Mouse (Mus musculus) embryonic facial prominence, embryonic 13.5 days (tissue): ENCODE measurements at regions not wholly inside any gene's neighbourhood (a gene's known extent, or its start where the extent isn't known, plus 50 kb on each side); places are given as distances from the start of the nearest gene placed in this dataset.

Experiments
- ATAC-seq: fragments of 200-750 bp; cut with Nextera tagmentation; 2 replicates; pipeline ENCODE4 v1.8.0; 2017; ENCODE audit warnings: low read depth; ENCODE audit not compliant: insufficient number of reproducible peaks, insufficient read depth, low FRiP score, low TSS enrichment
- H3K27ac ChIP-seq: fragments of 300-500 bp; sonication (generic); 2 replicates; pipeline ENCODE4 v1.5.1; 2015; ENCODE audit warnings: moderate library complexity, mild to moderate bottlenecking, inconsistent platforms
- H3K27me3 ChIP-seq: fragments of 300-500 bp; sonication (generic); 2 replicates; pipeline ENCODE4 v1.6.1; 2015; ENCODE audit warnings: mild to moderate bottlenecking, inconsistent platforms
- H3K36me3 ChIP-seq: fragments of 300-500 bp; sonication (generic); 2 replicates; pipeline ENCODE4 v1.6.1; 2015; ENCODE audit warnings: mild to moderate bottlenecking, inconsistent platforms
- H3K4me1 ChIP-seq: fragments of 300-500 bp; sonication (generic); 2 replicates; pipeline ENCODE4 v1.6.1; 2015; ENCODE audit warnings: inconsistent platforms
- H3K4me2 ChIP-seq: fragments of 300-500 bp; sonication (generic); 2 replicates; pipeline ENCODE4 v1.6.1; 2015; ENCODE audit warnings: moderate library complexity, mild to moderate bottlenecking, inconsistent platforms
- H3K4me3 ChIP-seq: fragments of 300-500 bp; sonication (generic); 2 replicates; pipeline ENCODE4 v1.5.1; 2015; ENCODE audit warnings: mild to moderate bottlenecking, inconsistent platforms
- H3K9ac ChIP-seq: fragments of 300-500 bp; sonication (generic); 2 replicates; pipeline ENCODE4 v1.6.1; 2015; ENCODE audit warnings: mild to moderate bottlenecking, inconsistent platforms
- H3K9me3 ChIP-seq: fragments of 300-500 bp; sonication (generic); 2 replicates; pipeline ENCODE4 v1.6.1; 2016; ENCODE audit warnings: inconsistent platforms
- WGBS: fragments of 180-500 bp; shearing (Covaris S2); methylation state at CpG from one replicate; pipeline ENCODE4 v1.1.7; 2015; ENCODE audit warnings: mixed read lengths; 5-methylcytosine and 5-hydroxymethylcytosine counted together

DNA sequence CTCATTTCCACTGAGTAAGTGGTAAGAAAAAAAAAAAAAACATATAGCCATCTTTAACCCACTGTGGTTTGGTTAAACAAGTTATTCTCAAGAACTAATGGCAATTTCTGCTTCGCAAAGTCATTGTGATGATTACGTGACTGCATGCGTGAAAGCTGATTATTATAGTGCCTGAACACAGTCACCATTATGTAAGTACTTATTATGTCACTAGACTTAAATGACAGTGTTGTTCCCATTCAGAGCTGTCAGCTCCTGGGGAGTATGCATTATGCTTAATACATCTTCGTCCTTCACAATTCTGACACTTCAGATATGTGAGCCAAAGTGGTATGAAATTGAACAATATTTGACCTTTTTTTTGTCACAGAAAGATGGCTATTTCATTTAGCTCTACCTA, 71.3 kb upstream of the Kcnd3 start:
- WGBS = 83% methylated on average over 4 of the region's 4 CpGs
- H3K9me3 ChIP-seq = no peaks in the 10 kb centered on the region

DNA sequence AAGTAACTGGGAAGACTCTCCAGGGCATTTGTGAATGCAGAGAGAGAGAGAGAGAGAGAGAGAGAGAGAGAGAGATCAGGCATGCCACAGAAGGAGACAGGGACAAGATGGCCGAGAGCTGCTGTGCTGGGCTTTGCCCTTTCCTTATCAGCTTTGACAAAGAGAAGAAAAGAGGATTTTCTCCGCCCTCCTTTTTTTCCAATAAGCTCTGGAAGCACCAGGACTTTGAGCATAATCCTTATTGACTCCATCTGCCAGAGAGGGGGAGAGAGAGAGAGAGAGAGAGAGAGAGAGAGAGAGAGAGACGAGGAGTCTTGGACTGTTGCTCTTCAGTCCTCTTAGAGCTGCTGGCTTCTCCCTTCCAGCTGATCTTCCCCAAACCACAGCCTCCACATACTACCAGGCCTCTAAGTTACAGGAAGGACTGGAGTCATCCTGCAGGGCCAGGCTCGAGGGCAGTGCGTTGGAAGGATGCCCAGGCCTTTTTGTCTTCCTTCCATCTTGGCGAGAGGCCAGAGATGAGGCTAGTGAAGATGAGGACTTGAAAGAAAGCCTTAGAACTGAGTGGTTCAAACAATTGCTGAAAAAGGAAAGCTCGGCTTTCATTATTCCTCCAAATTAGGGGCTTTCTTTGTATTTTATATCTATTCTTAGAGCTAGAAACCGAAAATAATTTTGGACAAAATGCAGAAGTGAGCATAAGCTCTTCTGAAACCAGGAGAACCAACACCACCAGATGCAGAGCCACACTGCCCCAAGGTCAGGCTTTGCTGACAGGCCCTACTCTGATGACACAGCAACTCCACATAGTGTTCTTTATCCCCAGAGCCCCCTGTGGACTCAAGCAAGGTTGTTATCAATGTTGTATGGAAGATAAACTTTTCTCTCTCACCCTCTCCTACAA, 59.3 kb upstream of the Kcnd3 start:
- Histone ChIP-seq H3K9me3 (no peaks in the 10 kb centered on the region), H3K27me3 (no peaks in the 10 kb centered on the region), H3K36me3 (no peaks in the 10 kb centered on the region), H3K4me2 (no peak overlapping the region), H3K4me1 (0 out of 2 replicates have a peak, but pooled peaks cover 3% of the 10 kb centered on the region), H3K4me3 (no peak overlapping the region), H3K9ac (no peak overlapping the region), H3K27ac (no peak overlapping the region)
- 56% methylated on average over 8 of the region's 8 CpGs for WGBS
- ATAC-seq = no peak

More for the DNA sequence above, 71.3 kb upstream of the Kcnd3 start:
- H3K36me3 ChIP-seq = no peaks in the 10 kb centered on the region
- no peaks in the 10 kb centered on the region for H3K27me3 ChIP-seq
- no peak for ATAC-seq
- H3K4me3 ChIP-seq = no peak overlapping the region
- no peaks in the 10 kb centered on the region for H3K4me1 ChIP-seq
- H3K4me2 ChIP-seq = no peak overlapping the region
- no peak overlapping the region for H3K27ac ChIP-seq
- H3K9ac ChIP-seq = no peak overlapping the region
